Mouse (Mus musculus) bone marrow, adult 2 months (tissue): ENCODE results near the gene Pik3r6.

ENCODE experiments used
- CTCF ChIP-seq: fragments of 200-500 bp; IDR thresholded peaks from 2 replicates; pipeline ENCODE4 v1.5.1; 2011; ENCODE audit warnings: low read length, control low read depth; ENCODE audit not compliant: control insufficient read depth, insufficient read depth
- POLR2A ChIP-seq: fragments of 200-500 bp; IDR thresholded peaks from 2 replicates; pipeline ENCODE4 v1.6.1; 2011; ENCODE audit warnings: low read depth, mild to moderate bottlenecking, control low read depth, low read length, borderline replicate concordance; ENCODE audit not compliant: control insufficient read depth

GRCm38 (mm10) chr11:68561957-68562950 lies 59.4 kb downstream of the Pik3r6 start:
- TF ChIP-seq POLR2A = no peak
- TF ChIP-seq CTCF = no peak
